Mouse (Mus musculus): ENCODE data around the gene Lama1.
"Not testable (repeated sequence)": the region's sequence is repeated elsewhere in the genome, so short reads cannot be mapped to it uniquely, and the experiment has no call there.

Gene Lama1

GRCm38 (mm10) chr17:67837351-67838090 lies 140.5 kb downstream of the Lama1 start:
- peak; percentile 89 for DNase-seq (ENCODE audit: low read depth, low spot score)

GRCm38 (mm10) chr17:67838948-67839347 lies 141.9 kb downstream of the Lama1 start:
- no peak for DNase-seq (ENCODE audit: low read depth, low spot score)

DNA sequence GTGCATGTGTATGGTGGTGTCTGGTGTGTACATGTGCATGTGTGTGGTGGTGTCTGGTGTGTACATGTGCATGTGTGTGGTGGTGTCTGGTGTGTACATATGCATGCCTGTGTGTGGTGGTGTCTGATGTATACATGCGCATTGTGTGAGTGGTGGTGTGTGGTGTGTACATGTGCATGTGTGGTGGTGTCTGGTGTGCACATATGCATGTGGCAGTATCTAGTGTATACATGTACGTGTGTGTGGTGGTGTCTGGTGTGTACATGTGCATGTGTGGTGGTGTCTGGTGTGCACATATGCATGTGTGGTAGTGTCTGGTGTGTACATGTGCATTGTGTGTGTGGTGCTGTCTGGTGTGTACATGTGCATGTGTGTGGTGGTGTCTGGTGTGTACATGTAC lies 144.4 kb downstream of the Lama1 start:
- DNase-seq (ENCODE audit: low read depth, low spot score): not testable (repeated sequence)

- DNase-seq (ENCODE audit: low read depth, low spot score): no peak
These were observed 164.1 kb downstream of the Lama1 start for GRCm38 (mm10) chr17:67861080-67861630.

- peak; percentile 80 for DNase-seq (ENCODE audit: low read depth, low spot score)
These were observed 164.9 kb downstream of the Lama1 start for GRCm38 (mm10) chr17:67861744-67862535.

- no peak for DNase-seq (ENCODE audit: low read depth, low spot score)
These were observed 167.3 kb downstream of the Lama1 start for GRCm38 (mm10) chr17:67864363-67864762.

DNA sequence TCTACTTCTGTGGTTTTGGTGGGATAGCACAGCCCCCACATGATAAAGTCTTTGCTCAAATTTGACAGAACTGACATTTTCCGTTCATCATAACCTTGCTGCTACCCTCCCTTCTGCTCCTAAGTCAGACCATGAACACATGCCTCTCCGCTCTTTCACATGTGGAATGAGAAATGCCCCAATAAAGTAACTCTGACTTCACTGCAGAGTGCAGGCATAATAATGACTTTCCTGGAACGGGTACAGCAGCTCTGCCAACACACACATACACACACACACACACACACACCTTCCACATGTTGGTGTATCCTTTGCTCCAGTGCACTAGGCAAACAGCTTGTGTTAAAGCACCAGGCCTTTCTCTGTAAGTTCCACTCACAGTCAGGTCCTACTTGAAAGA lies 167.9 kb downstream of the Lama1 start:
- DNase-seq (ENCODE audit: low read depth, low spot score): no peak

- DNase-seq (ENCODE audit: low read depth, low spot score): no peak
These were observed 169.0 kb downstream of the Lama1 start for GRCm38 (mm10) chr17:67866026-67866425.

- peak; percentile 54 for DNase-seq (ENCODE audit: low read depth, low spot score)
These were observed 169.6 kb downstream of the Lama1 start for GRCm38 (mm10) chr17:67866541-67867241.

DNA sequence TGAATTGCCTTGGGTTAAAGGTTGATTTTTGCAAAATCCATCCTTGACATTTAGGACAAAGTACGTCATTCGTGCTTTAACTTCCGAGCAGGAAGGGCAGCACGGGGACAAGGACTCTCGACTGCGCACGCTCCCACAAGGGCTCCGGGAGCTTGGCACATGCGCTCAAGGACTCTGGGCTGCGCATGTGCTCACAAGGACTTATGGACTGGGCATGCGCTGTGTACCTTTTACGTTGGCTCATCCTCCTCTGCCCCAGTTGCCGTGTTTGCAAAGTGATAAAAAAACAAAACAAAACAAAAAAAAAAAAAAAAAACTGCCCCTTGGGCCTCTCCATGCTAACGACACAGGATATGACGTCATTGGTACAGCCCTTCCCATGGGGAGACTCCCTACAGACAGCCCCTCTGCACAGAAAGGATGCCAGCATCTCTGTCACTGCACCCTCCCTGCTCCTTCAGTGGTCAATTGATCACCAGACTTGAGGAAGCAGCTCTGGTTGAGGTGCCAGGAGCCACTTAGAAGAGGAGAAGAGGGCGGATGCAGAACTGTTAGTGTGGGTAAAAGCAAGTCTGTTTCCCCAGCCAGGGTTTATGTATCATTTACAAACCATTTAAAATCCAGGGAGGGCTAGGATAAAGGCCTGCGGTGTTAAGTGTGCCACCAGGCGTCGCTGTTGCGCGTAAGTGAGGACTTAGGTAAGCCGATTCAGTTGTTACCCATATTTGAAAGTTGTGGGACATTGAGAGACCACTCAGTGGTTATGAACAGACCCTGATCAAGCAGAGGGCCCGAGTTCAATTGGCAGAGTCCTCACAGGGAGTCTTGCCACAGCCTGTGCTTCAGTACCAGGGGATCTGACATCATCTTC lies 172.9 kb downstream of the Lama1 start:
- DNase-seq (ENCODE audit: low read depth, low spot score): peak; percentile 77
